Mouse (Mus musculus): ENCODE results near the gene Gm9817.

Gene Gm9817

GRCm38 (mm10) chr13:45089846-45090245 lies 11.4 kb downstream of the Gm9817 start:
- DNase-seq (ENCODE audit: low spot score in 2 of 2) = no peak

- no peak for DNase-seq (ENCODE audit: low spot score in 2 of 2)
These were observed 14.3 kb downstream of the Gm9817 start for GRCm38 (mm10) chr13:45092816-45093215.

- no peak for DNase-seq (ENCODE audit: low spot score in 2 of 2)
These were observed 16.5 kb downstream of the Gm9817 start for GRCm38 (mm10) chr13:45095028-45095427.

- DNase-seq (ENCODE audit: low spot score in 2 of 2) = no peak
These were observed 21.2 kb downstream of the Gm9817 start for GRCm38 (mm10) chr13:45099582-45100229.

GRCm38 (mm10) chr13:45106480-45106879 lies 28.0 kb downstream of the Gm9817 start:
- no peak for DNase-seq (ENCODE audit: low spot score in 2 of 2)

GRCm38 (mm10) chr13:45108851-45109390 lies 30.4 kb downstream of the Gm9817 start:
- DNase-seq (ENCODE audit: low spot score in 2 of 2) = peak in 1 of 2 experiments; percentile 20

- DNase-seq (ENCODE audit: low spot score in 2 of 2) = no peak
These were observed 39.9 kb downstream of the Gm9817 start for GRCm38 (mm10) chr13:45118375-45118774.

GRCm38 (mm10) chr13:45118822-45119221 lies 40.3 kb downstream of the Gm9817 start:
- DNase-seq (ENCODE audit: low spot score in 2 of 2) = no peak
